Mouse (Mus musculus) MN1 (cell line): ENCODE data around the gene Vmn1r208.
"Not testable (repeated sequence)": the region's sequence is repeated elsewhere in the genome, so short reads cannot be mapped to it uniquely, and the experiment has no call there.

Source experiments
- DNase-seq: peaks from one replicate; pipeline ENCODE4 v3.0.0-alpha.2; 2016; ENCODE audit warnings: low spot score

Gene Vmn1r208

GRCm38 (mm10) chr13:22777300-22777699 lies at the start of gene Vmn1r208:
Gene Vmn1r208, minus strand, starts transcription at chr13:22777400.
- DNase-seq = not testable (repeated sequence)

- DNase-seq = not testable (repeated sequence)
Measured at GRCm38 (mm10) chr13:22821601-22822000, 44.4 kb upstream of the Vmn1r208 start.

GRCm38 (mm10) chr13:22809582-22809981 lies 32.4 kb upstream of the Vmn1r208 start, which contains the start of gene Vmn1r209:
Gene Vmn1r209, minus strand, starts transcription at chr13:22809682.
- DNase-seq = not testable (repeated sequence)

GRCm38 (mm10) chr13:22788096-22788495 lies 10.9 kb upstream of the Vmn1r208 start:
- DNase-seq = not testable (repeated sequence)

- not testable (repeated sequence) for DNase-seq
Measured at GRCm38 (mm10) chr13:22784159-22784558, 7.0 kb upstream of the Vmn1r208 start.

- DNase-seq = not testable (repeated sequence)
Measured at GRCm38 (mm10) chr13:22771592-22771991, 5.6 kb downstream of the Vmn1r208 start.

GRCm38 (mm10) chr13:22747524-22747923 lies 29.7 kb downstream of the Vmn1r208 start:
- no peak for DNase-seq

GRCm38 (mm10) chr13:22729529-22729928 lies 47.7 kb downstream of the Vmn1r208 start, which contains the start of gene Vmn1r207-ps:
Gene Vmn1r207-ps, minus strand, starts transcription at chr13:22729629.
- DNase-seq = not testable (repeated sequence)
